Mouse (Mus musculus) left cerebral cortex, postnatal 25 days (tissue): Measurements from ENCODE around the gene Tnfrsf13b. TPM values are rescaled to one million over a fixed set of nuclear protein-coding genes. Genes with fewer than 3 reads are reported as not detected.
"Not testable (repeated sequence)": the region's sequence is repeated elsewhere in the genome, so short reads cannot be mapped to it uniquely, and the experiment has no call there.

Source experiments
- DNase-seq, 2 experiments: peaks; one replicate each; pipeline ENCODE4 v3.0.0; 2022; ENCODE audit warnings: low spot score in 2 of 2, mixed read lengths in 1 of 2
- intact Hi-C: fragments of 180-260 bp; cut with DNase I; formaldehyde crosslinking; loops from one replicate; pipeline ENCODE4 v1.15.1; 2025
- total RNA-seq, 2 experiments: library from RNA; stranded (reverse); gene quantifications; 2 replicates each; pipeline ENCODE4 v1.2.3; 2021

Tnfrsf13b gene
- total RNA-seq, 2 experiments from 2014 or later, result 1.4 to 1.8 TPM

- DNase-seq, result no peak
- intact Hi-C loops, result no loop called here
These were observed 34.6 kb downstream of the Tnfrsf13b start for GRCm38 (mm10) chr11:61161121-61161520.

GRCm38 (mm10) chr11:61162776-61163175 lies 36.2 kb downstream of the Tnfrsf13b start:
- no peak for DNase-seq
- intact Hi-C loops, result no loop called here

DNA sequence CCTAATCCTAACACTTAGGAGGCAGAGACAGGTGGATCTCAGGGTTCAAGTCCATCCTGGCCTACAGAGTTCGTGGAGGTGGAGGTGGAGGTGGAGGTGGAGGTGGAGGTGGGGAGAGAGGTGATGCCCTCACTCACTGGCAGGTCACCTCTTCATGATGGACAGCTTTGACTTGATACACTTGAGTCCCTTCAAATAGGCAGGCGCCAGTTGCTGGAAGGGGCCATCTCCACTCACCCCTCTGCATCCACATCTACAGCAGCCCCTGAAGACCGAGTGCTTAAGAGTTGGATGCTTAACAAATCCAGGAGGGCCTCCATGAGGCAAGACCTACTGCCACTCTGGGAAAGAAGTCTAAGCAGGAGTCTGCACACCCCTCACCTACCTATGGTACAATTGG lies 36.8 kb downstream of the Tnfrsf13b start:
- no peak for DNase-seq
- intact Hi-C loops, result no loop called here

DNA sequence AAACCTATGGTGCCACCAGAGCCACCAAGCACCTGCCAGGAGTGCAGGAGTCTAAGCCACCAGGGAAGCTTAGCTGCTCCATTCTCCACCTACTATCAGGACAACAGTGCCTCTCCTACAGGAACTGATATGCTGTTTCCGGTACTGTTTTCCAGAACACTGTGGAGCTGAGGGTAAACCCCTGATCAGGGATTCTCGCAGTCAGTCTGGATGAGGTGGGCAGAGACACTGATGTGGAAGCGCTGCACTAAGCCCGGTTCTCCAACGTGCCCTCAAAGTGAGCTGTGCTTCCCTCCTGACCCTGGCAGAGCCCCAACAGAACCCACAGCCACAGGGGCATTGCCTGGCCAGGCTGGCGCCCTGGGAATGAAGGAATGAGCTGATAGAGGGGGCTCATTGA lies 37.8 kb downstream of the Tnfrsf13b start:
- intact Hi-C loops, result no loop called here
- DNase-seq, result no peak

- intact Hi-C loops, result no loop called here
- no peak for DNase-seq
These were observed 38.3 kb downstream of the Tnfrsf13b start for GRCm38 (mm10) chr11:61164881-61165280.

DNA sequence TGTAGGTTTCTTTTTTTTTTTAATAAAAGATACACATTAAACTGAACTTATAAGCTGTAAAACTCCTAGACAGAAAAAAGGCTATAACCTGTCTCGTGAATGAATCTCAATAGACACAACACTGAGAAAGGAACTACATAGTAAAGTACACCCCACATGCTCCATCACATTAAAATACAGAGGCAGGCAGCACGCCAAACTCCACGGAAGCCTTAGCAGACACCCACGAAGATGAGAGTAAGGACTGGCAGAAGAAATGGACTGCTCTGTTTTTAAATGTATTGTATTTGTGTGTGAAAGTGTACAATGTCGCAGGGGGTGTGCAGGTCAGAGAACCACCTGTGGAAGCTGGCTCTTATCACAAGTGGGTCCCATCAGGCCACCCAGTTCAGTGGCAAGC lies 43.6 kb downstream of the Tnfrsf13b start:
- peak in 1 of 2 experiments; percentile 48 for DNase-seq
- intact Hi-C loops, result no loop called here

DNA sequence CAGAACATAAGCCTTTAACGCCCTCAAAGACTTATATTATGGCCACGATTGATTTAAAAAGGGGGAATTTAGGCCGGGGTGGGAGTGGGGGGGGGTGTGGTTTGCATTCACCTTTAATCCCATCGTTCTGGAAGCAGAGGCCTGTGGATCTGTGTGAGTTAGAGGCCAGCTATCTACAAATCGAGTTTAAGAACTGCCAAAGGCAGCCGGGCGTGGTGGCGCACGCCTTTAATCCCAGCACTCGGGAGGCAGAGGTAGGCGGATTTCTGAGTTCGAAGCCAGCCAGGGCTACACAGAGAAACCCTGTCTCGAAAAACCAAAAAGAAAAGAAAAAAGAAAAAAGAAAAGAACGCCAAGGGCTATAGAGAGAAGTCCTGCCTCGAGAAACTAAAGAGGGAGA lies 46.9 kb downstream of the Tnfrsf13b start:
- intact Hi-C loops, DNase-seq: not testable (repeated sequence)

DNA sequence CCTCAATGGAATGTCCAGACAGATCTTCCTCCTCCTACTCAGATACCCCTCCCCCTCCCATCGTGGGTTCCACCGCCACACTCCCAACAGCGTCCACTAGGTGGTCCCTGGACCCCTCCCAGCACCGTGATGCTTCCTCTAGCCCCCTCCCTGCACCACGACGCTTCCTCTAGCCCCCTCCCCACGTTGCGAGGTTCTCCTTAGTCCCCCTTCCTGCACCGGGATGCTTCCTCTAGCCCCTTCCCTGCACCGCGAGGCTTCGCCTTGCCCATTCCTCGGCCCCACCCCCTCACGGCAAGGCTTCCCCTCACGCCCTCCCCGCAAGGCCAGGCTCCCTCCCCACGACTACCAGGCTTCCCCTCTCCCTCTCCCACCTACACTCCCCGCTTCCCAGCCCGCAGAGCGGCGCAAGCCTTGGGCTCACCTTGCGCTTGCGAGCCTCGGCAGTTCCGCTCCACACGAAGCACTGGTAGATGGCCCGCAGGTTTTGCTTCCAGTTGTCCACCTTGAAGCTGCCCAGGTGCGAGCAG lies 47.8 kb downstream of the Tnfrsf13b start:
- peak in 1 of 2 experiments; percentile 29 for DNase-seq
- intact Hi-C loops, result no loop called here

GRCm38 (mm10) chr11:61174821-61175658 lies 48.5 kb downstream of the Tnfrsf13b start, which contains the start of gene Usp22:
Usp22 (minus strand) TSS chr11:61175055.
- intact Hi-C loops, result loop anchor here (5.0 kb wide), 1 partner anchor 232 kb away; no protein-coding TSS in a partner anchor

GRCm38 (mm10) chr11:61175778-61176177 lies 49.2 kb downstream of the Tnfrsf13b start:
- intact Hi-C loops, result loop anchor here (5.0 kb wide), 1 partner anchor 232 kb away; no protein-coding TSS in a partner anchor
- DNase-seq, result no peak

More at GRCm38 (mm10) chr11:61174821-61175658, 48.5 kb downstream of the Tnfrsf13b start, which contains the start of gene Usp22:
- DNase-seq, result peak; percentile 99 to 100

DNA sequence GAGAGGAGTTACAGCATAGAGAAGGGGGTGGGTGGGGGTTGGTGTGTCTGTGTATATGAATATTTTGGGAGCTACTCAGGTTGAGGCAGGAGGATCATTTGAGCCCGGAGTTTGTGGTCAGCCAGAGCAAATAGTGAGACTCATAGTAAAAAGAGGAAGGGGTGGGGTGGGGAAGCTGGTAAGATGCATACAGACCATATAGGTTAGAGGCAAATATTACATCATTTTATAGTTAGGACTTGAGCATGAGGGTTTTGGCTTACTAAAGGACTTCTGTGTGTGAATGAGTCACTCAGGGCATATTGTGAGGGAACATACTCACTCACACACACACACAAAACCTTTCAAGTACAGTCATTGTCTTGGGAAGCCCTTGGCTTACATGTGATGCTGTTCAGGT lies 49.8 kb downstream of the Tnfrsf13b start:
- intact Hi-C loops, result loop anchor here (5.0 kb wide), 1 partner anchor 231 kb away; no protein-coding TSS in a partner anchor
- DNase-seq, result no peak

- intact Hi-C loops, result loop anchor here (10.0 kb wide), 1 partner anchor 324 kb away; the partner anchor contains the start of gene B9d1
- DNase-seq, result peak in 1 of 2 experiments; percentile 72
These were observed 53.8 kb downstream of the Tnfrsf13b start for GRCm38 (mm10) chr11:61180361-61180760.

DNA sequence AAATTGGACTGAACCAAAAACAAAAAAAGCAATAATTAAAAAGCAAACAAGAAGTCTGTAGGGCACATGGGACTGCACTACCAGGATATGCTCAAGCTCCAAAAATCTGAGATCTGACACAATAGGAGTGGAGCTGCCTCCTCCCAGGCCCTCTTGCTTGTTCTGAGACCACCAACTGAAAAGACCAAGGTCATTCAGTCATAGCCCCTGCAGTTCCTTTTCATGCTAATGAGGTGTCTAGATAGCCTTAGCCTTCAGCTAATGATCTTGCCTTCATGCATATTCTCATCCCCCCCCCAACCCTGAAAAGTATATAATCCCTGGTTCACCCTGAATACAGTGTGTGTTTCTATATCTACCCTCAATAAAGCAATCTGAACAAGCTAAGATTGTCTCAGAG lies 55.1 kb downstream of the Tnfrsf13b start:
- intact Hi-C loops, result loop anchor here (10.0 kb wide), 1 partner anchor 323 kb away; the partner anchor contains the start of gene B9d1
- DNase-seq, result no peak

GRCm38 (mm10) chr11:61183820-61184219 lies 57.3 kb downstream of the Tnfrsf13b start:
- intact Hi-C loops, result loop anchor here (10.0 kb wide), 1 partner anchor 321 kb away; the partner anchor contains the start of gene B9d1
- DNase-seq, result no peak

DNA sequence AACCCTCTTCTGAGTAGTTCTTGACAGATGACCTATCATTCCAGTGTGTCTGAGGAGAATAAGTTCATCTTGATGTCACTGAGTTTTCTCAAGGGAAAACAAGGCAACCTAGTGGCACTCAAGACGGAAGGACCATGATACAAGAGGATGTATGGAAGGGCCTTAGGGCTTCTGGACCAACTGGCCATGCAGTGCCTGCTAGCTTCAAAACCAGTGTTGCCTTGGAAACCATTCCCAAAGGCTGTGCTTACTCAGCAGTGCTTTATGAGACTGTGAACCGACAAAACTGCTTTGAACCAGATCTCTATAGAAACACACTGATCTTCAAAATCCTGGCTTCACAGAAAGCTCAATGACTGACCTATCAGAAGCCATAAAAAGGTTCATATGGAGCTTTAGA lies 64.2 kb downstream of the Tnfrsf13b start:
- intact Hi-C loops, result loop anchor here (5.0 to 10.0 kb wide), 3 partner anchors 42 to 524 kb away; no protein-coding TSS in a partner anchor
- DNase-seq, result no peak

- not testable (repeated sequence) for DNase-seq
- intact Hi-C loops, result loop anchor here (2.0 to 10.0 kb wide), 4 partner anchors 40 to 523 kb away; no protein-coding TSS in a partner anchor
These were observed 65.6 kb downstream of the Tnfrsf13b start for GRCm38 (mm10) chr11:61192123-61192522.

- intact Hi-C loops, result loop anchor here (2.0 to 10.0 kb wide), 4 partner anchors 40 to 522 kb away; no protein-coding TSS in a partner anchor
- DNase-seq, result no peak
These were observed 66.2 kb downstream of the Tnfrsf13b start for GRCm38 (mm10) chr11:61192779-61193178.

GRCm38 (mm10) chr11:61193392-61193791 lies 66.8 kb downstream of the Tnfrsf13b start:
- DNase-seq, result peak; percentile 82 to 84
- intact Hi-C loops, result loop anchor here (2.0 to 10.0 kb wide), 4 partner anchors 39 to 521 kb away; no protein-coding TSS in a partner anchor

DNA sequence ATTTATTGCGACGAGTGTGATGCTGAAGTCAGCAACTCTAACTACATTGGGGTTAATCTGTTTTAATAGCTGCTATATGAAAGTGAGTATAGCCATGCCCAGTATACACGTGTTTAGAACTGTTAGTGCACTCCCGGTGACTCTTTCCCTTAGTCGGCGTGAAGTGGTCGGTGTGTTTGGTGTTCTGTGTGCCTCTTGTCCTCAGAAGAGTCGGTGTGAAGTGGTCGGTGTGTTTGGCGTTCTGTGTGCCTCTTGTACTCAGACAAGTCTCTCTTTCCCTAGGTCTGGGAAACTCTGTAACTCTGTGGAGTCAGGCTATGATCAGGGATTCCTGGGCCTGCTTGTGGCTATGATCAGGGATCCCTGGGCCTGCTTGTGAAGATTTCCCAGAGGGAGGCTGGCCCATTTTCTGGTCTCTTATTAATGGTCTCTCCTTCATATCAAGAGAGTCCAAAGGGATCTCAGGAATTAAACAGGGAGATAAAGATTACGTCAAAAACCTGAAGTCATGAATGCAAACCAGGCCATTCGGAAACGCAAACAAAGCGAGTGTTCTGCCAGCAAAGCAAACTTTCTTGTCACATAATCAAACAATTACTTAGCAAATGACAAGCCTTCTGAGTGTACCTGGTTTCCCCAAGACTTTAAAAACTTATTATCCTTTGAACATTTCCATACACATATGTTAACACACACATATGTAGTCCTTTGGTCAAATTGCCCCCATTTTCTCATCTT lies 70.2 kb downstream of the Tnfrsf13b start:
- intact Hi-C loops, result loop anchor here (10.0 kb wide), 1 partner anchor 518 kb away; no protein-coding TSS in a partner anchor
- no peak for DNase-seq
